Mouse (Mus musculus): ENCODE measurements around the gene Ptprm.

- TF ChIP-seq JUND (IDR thresholded peaks at IDR 0.05; ENCODE audit: low read depth, low read length), result no peak
- TF ChIP-seq MAX (IDR thresholded peaks at IDR 0.05; ENCODE audit: low read length), result no peak
- no peak for TF ChIP-seq CTCF (IDR thresholded peaks at IDR 0.05 in 2 of 3, conservative IDR thresholded peaks at IDR 0.05 in 1 of 3; ENCODE audit: control insufficient read depth in 1 of 3, insufficient read depth in 1 of 3, low read depth in 2 of 3, low read length in 3 of 3, poor library complexity in 1 of 3, severe bottlenecking in 1 of 3)
- no peak for TF ChIP-seq ZNF384 (IDR thresholded peaks at IDR 0.05; ENCODE audit: low read depth, low read length)
- no peak for TF ChIP-seq MAFK (IDR thresholded peaks at IDR 0.05; ENCODE audit: borderline replicate concordance, low read depth, low read length)
- no peak for TF ChIP-seq CHD1 (IDR thresholded peaks at IDR 0.05; ENCODE audit: low read depth, low read length)
- no peak for TF ChIP-seq MXI1 (IDR thresholded peaks at IDR 0.05; ENCODE audit: low read depth, low read length)
- TF ChIP-seq TAL1 (IDR thresholded peaks at IDR 0.05; ENCODE audit: low read length), result no peak
- TF ChIP-seq ETS1 (IDR thresholded peaks at IDR 0.05; ENCODE audit: low read depth, low read length), result no peak
- no peak for TF ChIP-seq EP300 (IDR thresholded peaks at IDR 0.05; ENCODE audit: low read depth in 1 of 2, low read length in 2 of 2)
- TF ChIP-seq POLR2A (IDR thresholded peaks at IDR 0.05; ENCODE audit: control insufficient read depth in 1 of 2, insufficient read depth in 1 of 2, low read depth in 1 of 2, low read length in 2 of 2, poor library complexity in 1 of 2), result no peak
Observed at GRCm38 (mm10) chr17:67252992-67253391, 101.3 kb downstream of the Ptprm start.
